ENCODE assay signal across 13 mouse cellular contexts in the genomic region with DNA sequence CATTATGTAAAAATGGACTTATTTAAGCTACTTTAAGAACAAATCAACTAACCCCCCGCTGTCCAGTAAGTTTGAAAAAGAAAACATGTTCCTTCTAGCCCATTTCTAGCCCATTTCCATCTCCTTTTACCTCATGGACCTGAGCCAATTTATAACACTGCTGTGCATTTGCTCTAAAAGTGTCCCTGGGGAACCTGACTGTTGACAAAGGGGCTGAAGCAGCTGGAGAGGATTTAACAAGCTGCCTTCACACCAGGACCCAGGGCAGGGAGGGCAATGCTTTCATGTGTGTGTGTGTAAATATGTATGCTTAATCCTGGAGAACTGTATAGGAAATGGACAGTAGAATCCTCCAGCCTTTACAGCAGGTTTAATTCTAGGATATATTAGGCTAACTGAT.
DNase-seq lines count a peak whose midpoint lies in the region; ATAC-seq and TF ChIP-seq lines count a peak whose summit lies in the region.
"Had no signal": no experiment of that assay in that cellular context is flagged by ENCODE, and none has a peak within 500 bp of the region (broad histone marks: within the 10 kb centered on the region; RNA-seq: fewer than 3 reads in every experiment).

No protein-coding gene starts in this region.

- H3K36me3 ChIP-seq in kidney, postnatal 0 days (ENCODE audit: insufficient read depth, low read length): no peaks in the 10 kb centered on the region
- no peaks in the 10 kb centered on the region for H3K36me3 ChIP-seq in embryonic facial prominence, embryonic 10.5 days (replicated peaks)
- H3K36me3 ChIP-seq in midbrain, embryonic 12.5 days: no peaks in the 10 kb centered on the region
- no peaks in the 10 kb centered on the region for H3K36me3 ChIP-seq in heart, embryonic 10.5 days
- H3K36me3 ChIP-seq: heart, embryonic 15.5 days had no signal

- TF ChIP-seq CTCF in kidney, postnatal 0 days (IDR thresholded peaks at IDR 0.05; ENCODE audit: low read depth): no peak

- no peak overlapping the region for H3K4me3 ChIP-seq in kidney, postnatal 0 days (replicated peaks; ENCODE audit: low read depth, low read length)
- no peak overlapping the region for H3K4me3 ChIP-seq in embryonic facial prominence, embryonic 10.5 days
- H3K4me3 ChIP-seq in midbrain, embryonic 12.5 days: no peak overlapping the region
- H3K4me3 ChIP-seq in heart, embryonic 10.5 days: no peak overlapping the region
- H3K4me3 ChIP-seq: heart, embryonic 15.5 days had no signal

- no peak overlapping the region for H3K27ac ChIP-seq in kidney, postnatal 0 days
- no peak overlapping the region for H3K27ac ChIP-seq in embryonic facial prominence, embryonic 10.5 days (replicated peaks)
- peak overlapping the region; percentile 54 for H3K27ac ChIP-seq in midbrain, embryonic 12.5 days (replicated peaks)
- no peak overlapping the region for H3K27ac ChIP-seq in heart, embryonic 10.5 days
- H3K27ac ChIP-seq: heart, embryonic 15.5 days had no signal

- H3K27me3 ChIP-seq in kidney, postnatal 0 days (ENCODE audit: insufficient read depth, low read length): no peaks in the 10 kb centered on the region
- no peaks in the 10 kb centered on the region for H3K27me3 ChIP-seq in embryonic facial prominence, embryonic 10.5 days (replicated peaks; ENCODE audit: low read depth, poor library complexity, severe bottlenecking)
- no peaks in the 10 kb centered on the region for H3K27me3 ChIP-seq in midbrain, embryonic 12.5 days
- no peaks in the 10 kb centered on the region for H3K27me3 ChIP-seq in heart, embryonic 10.5 days (ENCODE audit: insufficient read depth, poor library complexity, severe bottlenecking)
- H3K27me3 ChIP-seq: CH12.LX; heart, embryonic 15.5 days had no signal

- peak; percentile 64 for DNase-seq in kidney, postnatal 0 days (ENCODE audit: low spot score)
- DNase-seq in kidney, postnatal 10 days: no peak
- peak; percentile 40 for DNase-seq in brain, adult 2 months (ENCODE audit: low read depth, low spot score)
- DNase-seq in embryonic facial prominence, embryonic 10.5 days (ENCODE audit: low spot score): peak; percentile 30
- DNase-seq in urinary bladder, adult 18-20 months (ENCODE audit: low spot score in 2 of 2): no peak
- DNase-seq in spleen, postnatal 36 days (ENCODE audit: low spot score in 2 of 2): no peak
- DNase-seq in heart, embryonic 10.5 days (ENCODE audit: low spot score): no peak
- DNase-seq: adrenal gland, postnatal 10 days; lung, postnatal 14 days had no signal

- H3K9ac ChIP-seq in kidney, postnatal 0 days (ENCODE audit: low read depth, low read length): no peak overlapping the region
- no peak overlapping the region for H3K9ac ChIP-seq in midbrain, embryonic 12.5 days (replicated peaks)
- H3K9ac ChIP-seq: heart, embryonic 15.5 days had no signal

- H3K4me1 ChIP-seq in kidney, postnatal 0 days (replicated peaks; ENCODE audit: insufficient read depth, low read length): no peaks in the 10 kb centered on the region
- H3K4me1 ChIP-seq in embryonic facial prominence, embryonic 10.5 days: peaks cover 23% of the 10 kb centered on the region
- H3K4me1 ChIP-seq in midbrain, embryonic 12.5 days: peaks cover 13% of the 10 kb centered on the region; the same call in 1 of the 2 replicates
- H3K4me1 ChIP-seq in heart, embryonic 10.5 days: no peaks in the 10 kb centered on the region
- H3K4me1 ChIP-seq: heart, embryonic 15.5 days had no signal

- WGBS in kidney, postnatal 0 days: 57% methylated on average over 1 of the region's 1 CpGs
- WGBS in embryonic facial prominence, embryonic 10.5 days: 63% methylated on average over 1 of the region's 1 CpGs
- WGBS in midbrain, embryonic 12.5 days: 50% methylated on average over 1 of the region's 1 CpGs
- WGBS in heart, embryonic 10.5 days: 46% methylated on average over 1 of the region's 1 CpGs

- H3K9me3 ChIP-seq in kidney, postnatal 0 days (replicated peaks; ENCODE audit: low read length): no peaks in the 10 kb centered on the region
- H3K9me3 ChIP-seq in embryonic facial prominence, embryonic 10.5 days: no peaks in the 10 kb centered on the region
- peaks cover 3% of the 10 kb centered on the region; the same call in 1 of the 2 replicates for H3K9me3 ChIP-seq in midbrain, embryonic 12.5 days
- H3K9me3 ChIP-seq in heart, embryonic 10.5 days: no peaks in the 10 kb centered on the region
- H3K9me3 ChIP-seq: heart, embryonic 15.5 days had no signal

- no peak overlapping the region for H3K4me2 ChIP-seq in kidney, postnatal 0 days (ENCODE audit: low read length)
- H3K4me2 ChIP-seq in midbrain, embryonic 12.5 days (replicated peaks): no peak overlapping the region
- H3K4me2 ChIP-seq: heart, embryonic 15.5 days had no signal

- no peak for ATAC-seq in kidney, postnatal 0 days (replicated peaks; ENCODE audit: low FRiP score, low read depth)
- peak; percentile 72 for ATAC-seq in midbrain, embryonic 12.5 days (ENCODE audit: low FRiP score, low read depth)
- ATAC-seq: inflammation-experienced regulatory T-cells, adult 6 months had no signal

Comparison
In these comparisons a context has a peak if more than half of its experiments do, and no peak if none do; other contexts are left out.
1. DNase-seq: peak in kidney, postnatal 0 days (single experiment), brain, adult 2 months (single experiment) and embryonic facial prominence, embryonic 10.5 days (single experiment); none in kidney, postnatal 10 days (single experiment), urinary bladder, adult 18-20 months (0 of 2), spleen, postnatal 36 days (0 of 2) and heart, embryonic 10.5 days (single experiment).